Mouse (Mus musculus) G1E (cell line): Measurements from ENCODE around the gene Lyg2. TPM values are rescaled to one million over a fixed set of nuclear protein-coding genes. Genes with fewer than 3 reads are reported as not detected.

Experiments
- ATAC-seq: 2 replicates; pipeline ENCODE4 v1.8.0; 2016; ENCODE audit warnings: mild to moderate bottlenecking; ENCODE audit not compliant: insufficient number of reproducible peaks, poor library complexity, low FRiP score, severe bottlenecking; ENCODE audit errors: extremely low read depth
- DNase-seq: peaks from one replicate; pipeline ENCODE4 v3.0.0; 2012; ENCODE audit warnings: low spot score
- H3K27me3 ChIP-seq: 2 replicates; pipeline ENCODE4 v1.6.1; 2012; ENCODE audit warnings: mild to moderate bottlenecking, low read length, inconsistent platforms; ENCODE audit not compliant: insufficient read depth
- H3K36me3 ChIP-seq: replicated peaks from 2 replicates; pipeline ENCODE3; 2012; ENCODE audit warnings: mild to moderate bottlenecking, inconsistent platforms
- H3K4me1 ChIP-seq: 2 replicates; pipeline ENCODE4 v1.6.1; 2012; ENCODE audit warnings: low read depth, low read length, inconsistent platforms, mixed read lengths; ENCODE audit not compliant: insufficient read depth
- H3K4me3 ChIP-seq: 2 replicates; pipeline ENCODE4 v1.5.1; 2012; ENCODE audit warnings: low read depth, mild to moderate bottlenecking, inconsistent platforms, low read length, moderate library complexity, mixed read lengths
- H3K9me3 ChIP-seq: replicated peaks from 2 replicates; pipeline ENCODE4 v1.6.1; 2012; ENCODE audit warnings: inconsistent platforms
- CTCF ChIP-seq: IDR thresholded peaks from 2 replicates; pipeline ENCODE4 v1.5.1; 2012; ENCODE audit warnings: low read depth, low read length, inconsistent platforms, mixed read lengths
- GATA1 ChIP-seq: IDR thresholded peaks from 2 replicates; pipeline ENCODE4 v1.6.1; 2012; ENCODE audit warnings: borderline replicate concordance, low read length, inconsistent platforms, mixed read lengths
- GATA2 ChIP-seq: IDR thresholded peaks from 2 replicates; pipeline ENCODE4 v1.6.1; 2012; ENCODE audit warnings: low read depth, low read length, inconsistent platforms, borderline replicate concordance
- POLR2AphosphoS5 ChIP-seq: IDR thresholded peaks from 2 replicates; pipeline ENCODE4 v1.6.1; 2012; ENCODE audit warnings: low read depth, low read length, inconsistent platforms; ENCODE audit not compliant: insufficient replicate concordance
- TAL1 ChIP-seq: conservative IDR thresholded peaks from 2 replicates; pipeline ENCODE4 v1.6.1; 2012; ENCODE audit warnings: low read depth, low read length, inconsistent platforms, mixed read lengths
- polyA plus RNA-seq: library from polyadenylated mRNA; stranded (reverse); fragments of >175 nt; gene quantifications from 2 replicates; pipeline ENCODE4 v1.2.3, GENCODE M21; 2012
- total RNA-seq, 2 experiments: library from RNA; stranded (forward) in 1 of 2; stranded (reverse) in 1 of 2; fragments of 200-1000 nt in 1 of 2; fragments of >200 nt in 1 of 2; fragmentation: Nextera tagmentation in 1 of 2; gene quantifications; 2 replicates each; pipeline ENCODE4 v1.2.3; 2014 to 2017

The Lyg2 gene
- total RNA-seq (2014; fragmentation: Nextera tagmentation) (not detected in 2 replicates), total RNA-seq (2017) (0.05 and 0.06 TPM in 2 replicates), polyA plus RNA-seq (not detected in 2 replicates)

DNA sequence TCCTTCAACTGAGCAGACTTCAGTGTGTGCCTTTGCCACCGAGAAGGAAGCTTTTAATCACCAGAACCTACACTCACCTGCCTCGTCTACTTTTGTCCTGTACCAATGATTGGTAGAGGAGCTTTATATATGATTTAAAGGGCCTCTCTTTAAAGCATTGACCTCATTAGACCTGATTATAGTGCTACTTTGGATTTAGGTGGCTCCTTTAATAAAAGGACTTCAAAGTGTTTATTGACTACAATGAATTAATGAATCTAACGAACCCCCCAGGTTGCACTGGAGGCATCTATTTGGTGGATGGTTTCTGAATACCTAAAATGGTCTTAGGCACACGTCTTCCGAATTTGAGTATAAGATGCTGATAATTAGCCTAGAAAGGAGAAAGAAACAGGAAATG, at the start of gene Lyg2:
Gene Lyg2, minus strand, starts transcription at position 101 of the 400 bp plus-strand sequence.
- H3K36me3 ChIP-seq = no peaks in the 10 kb centered on the region
- no peaks in the 10 kb centered on the region for H3K4me1 ChIP-seq
- H3K4me3 ChIP-seq = no peak within 1 kb of the TSS
- TF ChIP-seq TAL1 = no peak
- TF ChIP-seq GATA2 = no peak
- TF ChIP-seq CTCF = no peak
- no peak for TF ChIP-seq GATA1
- TF ChIP-seq POLR2AphosphoS5 = no peak
- ATAC-seq = no peak
- DNase-seq = no peak
- H3K27me3 ChIP-seq = peaks cover 40% of the 10 kb centered on the region
- H3K9me3 ChIP-seq = no peaks in the 10 kb centered on the region

GRCm38 (mm10) chr1:37965571-37965970, 49.3 kb upstream of the Lyg2 start:
- H3K9me3 ChIP-seq = no peaks in the 10 kb centered on the region
- DNase-seq (no peak), ATAC-seq (no peak)
- H3K4me1 ChIP-seq = no peaks in the 10 kb centered on the region
- TF ChIP-seq POLR2AphosphoS5 (no peak), TAL1 (no peak), GATA1 (no peak), GATA2 (no peak), CTCF (no peak)
- peaks cover 10% of the 10 kb centered on the region for H3K27me3 ChIP-seq
- no peaks in the 10 kb centered on the region for H3K36me3 ChIP-seq
- no peak overlapping the region for H3K4me3 ChIP-seq

DNA sequence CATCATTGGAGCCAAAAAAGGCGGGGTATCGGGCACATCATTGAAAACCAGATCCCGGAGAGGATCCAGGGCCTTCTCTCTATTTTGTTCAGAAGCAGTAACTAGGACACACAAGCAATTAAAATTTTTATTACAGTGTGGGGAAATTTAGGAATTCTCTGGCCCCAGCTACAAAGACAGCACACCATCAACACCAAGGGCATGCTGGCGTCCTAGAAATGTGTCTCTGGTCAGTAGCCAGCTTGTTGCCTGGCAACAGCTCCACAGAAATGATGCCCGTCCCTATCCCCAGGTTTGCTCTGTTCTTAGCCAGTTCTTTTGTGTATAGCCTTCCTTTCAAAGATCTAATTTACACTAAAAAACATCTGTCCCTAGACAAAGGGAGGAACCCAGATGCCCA, 43.2 kb upstream of the Lyg2 start:
- ATAC-seq (no peak), DNase-seq (no peak)
- Histone ChIP-seq H3K4me3 (no peak overlapping the region), H3K9me3 (no peaks in the 10 kb centered on the region), H3K4me1 (no peaks in the 10 kb centered on the region), H3K27me3 (peaks cover 20% of the 10 kb centered on the region), H3K36me3 (no peaks in the 10 kb centered on the region)
- no peak for TF ChIP-seq POLR2AphosphoS5
- TF ChIP-seq CTCF = no peak
- no peak for TF ChIP-seq GATA1

DNA sequence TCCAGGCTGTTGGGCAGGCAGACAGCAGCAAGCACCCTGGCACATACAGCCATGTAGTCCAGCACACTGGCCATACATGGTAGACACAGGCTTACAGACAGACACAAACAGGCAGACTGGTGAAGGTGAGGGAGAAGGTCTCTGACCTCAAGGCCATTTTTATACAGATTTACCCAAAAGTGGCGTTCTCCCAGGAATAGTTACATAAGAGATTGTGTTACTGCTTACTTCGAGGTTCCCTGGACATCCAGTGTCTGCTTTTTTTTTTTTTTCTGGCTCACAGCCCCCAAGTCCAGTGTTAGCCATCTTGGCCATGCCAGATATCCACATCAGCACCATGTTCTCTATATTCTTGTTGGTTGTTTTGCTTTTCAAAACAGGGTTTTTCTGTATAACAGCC, 42.2 kb upstream of the Lyg2 start:
- DNase-seq = no peak
- Histone ChIP-seq H3K9me3 (no peaks in the 10 kb centered on the region), H3K4me1 (no peaks in the 10 kb centered on the region), H3K27me3 (peaks cover 23% of the 10 kb centered on the region), H3K4me3 (no peak overlapping the region), H3K36me3 (no peaks in the 10 kb centered on the region)
- ATAC-seq = no peak
- TF ChIP-seq POLR2AphosphoS5 (no peak), GATA1 (no peak), CTCF (no peak), TAL1 (no peak), GATA2 (no peak)

- no peak within 1 kb of the TSS for H3K4me3 ChIP-seq
- no peaks in the 10 kb centered on the region for H3K36me3 ChIP-seq
- H3K4me1 ChIP-seq = no peaks in the 10 kb centered on the region
- TF ChIP-seq POLR2AphosphoS5 (no peak), CTCF (no peak), GATA2 (no peak)
- DNase-seq (no peak), ATAC-seq (no peak)
- H3K9me3 ChIP-seq = no peaks in the 10 kb centered on the region
- H3K27me3 ChIP-seq = peaks cover 23% of the 10 kb centered on the region
These were observed 41.4 kb upstream of the Lyg2 start, which contains the start of gene Lyg1 for GRCm38 (mm10) chr1:37957659-37958058. Gene Lyg1, minus strand, starts transcription at chr1:37957759.

GRCm38 (mm10) chr1:37956690-37957431, 40.6 kb upstream of the Lyg2 start:
- Histone ChIP-seq H3K9me3 (no peaks in the 10 kb centered on the region), H3K27me3 (peaks cover 23% of the 10 kb centered on the region), H3K4me1 (no peaks in the 10 kb centered on the region), H3K36me3 (no peaks in the 10 kb centered on the region), H3K4me3 (no peak overlapping the region)
- no peak for ATAC-seq
- TF ChIP-seq GATA1 = no peak
- TF ChIP-seq POLR2AphosphoS5 = no peak
- TF ChIP-seq GATA2 = no peak
- TF ChIP-seq TAL1 = no peak
- DNase-seq = no peak

DNA sequence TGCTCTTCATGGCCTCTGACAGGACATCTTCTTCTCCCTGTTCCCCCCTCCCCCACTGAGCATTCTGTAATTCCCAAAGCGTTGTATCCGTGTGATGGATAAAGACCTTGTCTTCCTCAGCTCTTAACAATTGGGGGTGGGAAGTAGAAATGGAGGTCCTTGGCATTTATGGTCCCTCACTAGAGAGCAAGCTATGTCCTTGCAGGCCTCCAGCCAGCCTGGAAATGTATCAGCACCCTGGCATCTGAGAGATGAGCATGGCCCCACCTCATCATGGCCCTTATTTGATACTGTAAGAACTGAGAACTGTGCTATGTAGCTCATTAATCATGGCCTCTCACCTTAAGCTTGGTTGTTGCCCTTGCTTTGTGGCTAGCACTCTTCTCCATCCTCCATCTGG, 39.0 kb upstream of the Lyg2 start:
- H3K9me3 ChIP-seq = no peaks in the 10 kb centered on the region
- peaks cover 28% of the 10 kb centered on the region for H3K27me3 ChIP-seq
- ATAC-seq (no peak), DNase-seq (no peak)
- no peak for TF ChIP-seq POLR2AphosphoS5
- no peak for TF ChIP-seq CTCF
- TF ChIP-seq GATA2 = no peak
- no peak for TF ChIP-seq GATA1
- TF ChIP-seq TAL1 = no peak
- H3K4me3 ChIP-seq = no peak overlapping the region
- H3K4me1 ChIP-seq = no peaks in the 10 kb centered on the region
- no peaks in the 10 kb centered on the region for H3K36me3 ChIP-seq
